Mouse (Mus musculus) kidney, embryonic 16.5 days (tissue): ENCODE data around the gene Thtpa. TPM values are rescaled to one million over a fixed set of nuclear protein-coding genes. Genes with fewer than 3 reads are reported as not detected.

Source experiments
- ATAC-seq: fragments of 200-750 bp; cut with Nextera tagmentation; 2 replicates; pipeline ENCODE4 v1.8.0; 2017; ENCODE audit warnings: moderate TSS enrichment; ENCODE audit not compliant: low FRiP score, low TSS enrichment
- H3K27ac ChIP-seq: fragments of 300-500 bp; sonication (generic); 2 replicates; pipeline ENCODE4 v1.5.1; 2014; ENCODE audit warnings: low read length
- H3K27me3 ChIP-seq: fragments of 300-500 bp; sonication (generic); 2 replicates; pipeline ENCODE4 v1.6.1; 2014; ENCODE audit warnings: low read length, control low read depth, mixed read lengths; ENCODE audit not compliant: insufficient read depth
- H3K36me3 ChIP-seq: fragments of 300-500 bp; sonication (generic); 2 replicates; pipeline ENCODE4 v1.6.1; 2014; ENCODE audit warnings: low read length, control low read depth, mixed read lengths; ENCODE audit not compliant: insufficient read depth
- H3K4me1 ChIP-seq: fragments of 300-500 bp; sonication (generic); 2 replicates; pipeline ENCODE4 v1.6.1; 2014; ENCODE audit warnings: low read length, control low read depth, mixed read lengths; ENCODE audit not compliant: insufficient read depth
- H3K4me2 ChIP-seq: fragments of 300-500 bp; sonication (generic); replicated peaks from 2 replicates; pipeline ENCODE4 v1.6.1; 2014; ENCODE audit warnings: low read depth, low read length
- H3K4me3 ChIP-seq: fragments of 300-500 bp; sonication (generic); 2 replicates; pipeline ENCODE4 v1.5.1; 2014; ENCODE audit warnings: mild to moderate bottlenecking, low read length
- H3K9ac ChIP-seq: fragments of 300-500 bp; sonication (generic); replicated peaks from 2 replicates; pipeline ENCODE4 v1.6.1; 2014; ENCODE audit warnings: low read length
- H3K9me3 ChIP-seq: fragments of 300-500 bp; sonication (generic); 2 replicates; pipeline ENCODE4 v1.6.1; 2016; ENCODE audit warnings: low read length, control low read depth
- WGBS: fragments of 180-500 bp; shearing (Covaris S2); extraction: QIAGEN DNeasy Blood & Tissue Kit; methylation state at CpG from one replicate; pipeline ENCODE4 v1.1.7; 2014; 5-methylcytosine and 5-hydroxymethylcytosine counted together
- polyA plus RNA-seq: library from polyadenylated mRNA; unstranded; fragments of >200 nt; fragmentation: Nextera tagmentation; extraction: Ambion mirVana; gene quantifications from 2 replicates; pipeline ENCODE4 v1.2.1, GENCODE M21; 2015

Thtpa gene
- polyA plus RNA-seq, 1 experiment from 2014 or later, result 28.9 TPM

DNA sequence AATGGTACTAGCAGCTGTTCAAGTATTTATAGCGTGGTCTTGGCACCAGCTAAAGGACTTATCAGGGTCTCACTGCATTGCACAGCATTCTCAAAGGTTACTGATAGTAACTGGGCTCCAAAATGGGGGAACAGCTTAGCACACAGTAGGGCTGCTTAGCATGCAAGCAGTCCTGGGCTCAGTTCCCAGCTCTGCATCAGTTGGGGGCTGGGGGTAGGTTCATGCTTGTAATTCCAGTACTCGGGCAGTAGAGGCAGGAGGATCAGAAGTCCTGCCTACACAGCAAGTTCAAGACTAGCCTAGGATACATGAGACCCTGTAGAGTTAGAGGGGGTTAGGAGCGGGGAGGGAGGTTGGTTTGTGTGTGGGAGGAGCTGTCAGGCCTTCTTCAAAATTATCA is 17.6 kb upstream of the Thtpa start:
- peaks cover 31% of the 10 kb centered on the region for H3K4me1 ChIP-seq
- ATAC-seq, result no peak
- H3K9ac ChIP-seq, result no peak overlapping the region
- 0 out of 2 replicates have a peak, but pooled peaks cover 4% of the 10 kb centered on the region for H3K36me3 ChIP-seq
- H3K9me3 ChIP-seq, result no peaks in the 10 kb centered on the region
- no peak overlapping the region for H3K27ac ChIP-seq
- H3K4me3 ChIP-seq, result no peak overlapping the region
- H3K27me3 ChIP-seq, result no peaks in the 10 kb centered on the region; the same call in 1 of the 2 replicates
- 58% methylated on average over 3 of the region's 3 CpGs for WGBS
- H3K4me2 ChIP-seq, result no peak overlapping the region

DNA sequence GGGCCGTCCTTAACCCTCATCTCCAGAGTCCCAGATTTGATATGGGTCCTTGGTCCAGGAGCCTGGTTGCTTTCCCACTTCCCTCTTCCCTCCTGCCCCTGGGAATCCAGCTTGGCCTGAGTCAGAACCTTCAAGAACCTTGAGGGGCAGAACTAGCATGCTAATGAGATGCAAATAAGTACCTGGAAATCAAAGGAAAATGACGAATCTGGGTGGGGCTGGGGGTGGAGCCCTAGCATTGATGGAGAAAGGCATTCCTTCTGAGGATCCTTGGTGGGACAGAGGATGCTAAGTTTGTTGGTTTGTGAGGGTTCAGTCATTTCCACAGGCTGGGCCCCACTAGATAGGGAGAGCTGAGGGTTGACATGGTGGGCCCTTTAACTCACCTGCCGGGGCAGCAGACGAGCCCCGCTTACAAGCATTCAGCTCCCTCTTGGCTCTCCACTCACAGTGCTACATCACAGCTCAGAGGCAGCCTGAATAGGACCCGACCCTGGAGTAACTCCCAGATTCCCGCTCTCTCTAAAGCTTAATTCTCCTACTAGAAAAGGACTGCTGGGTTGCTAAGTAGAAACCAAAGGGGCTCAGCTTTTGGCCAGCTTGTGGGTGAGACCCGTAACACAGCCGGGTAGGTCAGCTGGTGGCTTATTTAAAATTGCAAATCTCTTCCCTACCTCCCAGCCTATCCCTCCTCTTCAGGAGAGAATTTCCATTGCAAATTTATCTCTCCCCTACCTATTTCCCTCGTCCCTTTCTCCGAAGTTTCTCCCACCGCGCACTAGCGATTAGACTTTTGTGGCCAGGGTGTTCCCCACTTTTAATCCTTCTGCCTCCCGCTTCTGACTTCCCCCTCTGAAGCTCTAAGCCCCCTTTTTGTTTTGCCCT is 16.9 kb upstream of the Thtpa start:
- 28% methylated on average over 15 of the region's 15 CpGs for WGBS
- Histone ChIP-seq H3K4me2 (peak overlapping the region; percentile 44), H3K9ac (peak overlapping the region; percentile 37; the same call in 1 of the 2 replicates)

DNA sequence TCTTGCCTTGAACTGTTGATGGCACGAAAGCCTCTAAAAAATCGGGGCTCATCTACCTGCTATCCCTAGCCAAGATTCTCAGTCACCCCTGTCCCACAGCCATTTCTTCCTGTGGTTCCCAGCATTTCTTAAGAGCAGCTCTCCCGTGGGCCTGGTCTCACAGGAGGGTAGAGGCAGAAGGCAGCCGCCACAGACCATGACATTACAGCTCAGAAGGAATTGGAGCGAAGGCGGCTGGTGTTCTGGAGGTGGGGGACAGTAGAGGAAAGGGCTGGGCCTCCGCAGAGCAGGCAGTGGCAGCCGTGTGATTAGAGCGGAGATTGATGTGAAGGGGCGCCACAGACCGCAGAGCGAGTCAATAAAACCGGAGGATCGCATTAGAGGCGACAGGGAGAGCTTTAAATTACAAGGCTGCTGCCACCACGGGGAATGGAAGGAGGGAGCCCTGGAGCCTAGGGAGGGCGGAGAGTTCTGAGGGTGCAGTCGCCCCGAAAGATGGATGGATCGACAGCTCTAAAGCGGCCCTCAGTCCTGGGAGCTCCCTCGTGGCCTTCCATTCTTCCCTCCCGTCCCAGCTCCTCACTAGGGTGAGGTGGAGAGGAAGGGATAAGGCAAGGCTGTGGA is 16.1 kb upstream of the Thtpa start:
- peak; percentile 83 for ATAC-seq
- 5% methylated on average over 23 of the region's 23 CpGs for WGBS
- Histone ChIP-seq H3K4me3 (peak overlapping the region; percentile 28; the same call in 1 of the 2 replicates), H3K9ac (peak overlapping the region; percentile 37), H3K4me2 (peak overlapping the region; percentile 44), H3K36me3 (no peaks in the 10 kb centered on the region), H3K4me1 (peaks cover 23% of the 10 kb centered on the region), H3K9me3 (no peaks in the 10 kb centered on the region), H3K27me3 (no peaks in the 10 kb centered on the region), H3K27ac (peak overlapping the region; percentile 60)

More for the DNA sequence above, 16.9 kb upstream of the Thtpa start:
- ATAC-seq, result no peak
- H3K4me3 ChIP-seq, result peak overlapping the region; percentile 28; the same call in 1 of the 2 replicates
- 0 out of 2 replicates have a peak, but pooled peaks cover 4% of the 10 kb centered on the region for H3K36me3 ChIP-seq
- no peak overlapping the region for H3K27ac ChIP-seq
- no peaks in the 10 kb centered on the region; the same call in 1 of the 2 replicates for H3K27me3 ChIP-seq
- no peaks in the 10 kb centered on the region for H3K9me3 ChIP-seq
- peaks cover 23% of the 10 kb centered on the region for H3K4me1 ChIP-seq

DNA sequence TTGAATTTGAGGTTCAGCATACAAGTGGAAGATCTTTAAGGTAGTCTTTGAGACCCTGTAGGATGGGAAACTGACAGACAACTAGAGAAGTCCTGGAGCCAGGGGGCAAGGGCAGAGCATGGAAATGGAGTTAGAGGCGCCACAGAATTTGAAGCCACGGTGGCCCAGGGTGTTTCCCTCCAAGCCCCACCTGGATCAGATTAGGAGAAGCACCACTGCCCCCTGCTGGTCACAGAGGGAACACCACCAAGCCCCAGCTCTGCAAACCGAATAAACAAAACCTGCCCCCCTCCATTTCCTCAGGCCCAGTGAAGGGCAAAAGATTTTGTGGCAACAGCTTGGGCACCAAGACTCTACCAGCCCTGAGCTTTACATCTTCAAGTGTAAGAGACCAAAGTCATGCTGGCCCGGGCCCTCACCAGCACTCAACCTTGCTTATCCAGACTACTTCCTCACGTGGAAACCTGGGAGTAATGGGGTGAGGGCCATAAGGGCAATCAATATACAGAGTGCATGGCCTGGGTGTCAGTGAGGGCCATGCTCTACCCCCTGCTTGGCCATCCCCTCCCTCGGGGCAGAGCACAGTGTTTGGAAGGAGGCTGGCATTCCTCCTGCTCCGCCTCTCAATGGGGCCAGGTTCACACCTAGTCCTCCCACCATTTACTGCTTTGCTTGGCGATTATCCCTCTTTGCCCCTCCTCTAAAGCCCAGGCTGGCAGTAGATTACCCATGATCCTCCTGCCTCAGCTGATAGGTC is 15.2 kb upstream of the Thtpa start:
- H3K4me1 ChIP-seq, result peaks cover 23% of the 10 kb centered on the region
- H3K27me3 ChIP-seq, result no peaks in the 10 kb centered on the region
- H3K36me3 ChIP-seq, result no peaks in the 10 kb centered on the region
- peak; percentile 52 for ATAC-seq
- WGBS, result 20% methylated on average over 8 of the region's 8 CpGs
- H3K27ac ChIP-seq, result peak overlapping the region; percentile 60; the same call in 1 of the 2 replicates
- peak overlapping the region; percentile 37; the same call in 1 of the 2 replicates for H3K9ac ChIP-seq
- no peaks in the 10 kb centered on the region for H3K9me3 ChIP-seq
- no peak overlapping the region for H3K4me3 ChIP-seq
- H3K4me2 ChIP-seq, result peak overlapping the region; percentile 44

DNA sequence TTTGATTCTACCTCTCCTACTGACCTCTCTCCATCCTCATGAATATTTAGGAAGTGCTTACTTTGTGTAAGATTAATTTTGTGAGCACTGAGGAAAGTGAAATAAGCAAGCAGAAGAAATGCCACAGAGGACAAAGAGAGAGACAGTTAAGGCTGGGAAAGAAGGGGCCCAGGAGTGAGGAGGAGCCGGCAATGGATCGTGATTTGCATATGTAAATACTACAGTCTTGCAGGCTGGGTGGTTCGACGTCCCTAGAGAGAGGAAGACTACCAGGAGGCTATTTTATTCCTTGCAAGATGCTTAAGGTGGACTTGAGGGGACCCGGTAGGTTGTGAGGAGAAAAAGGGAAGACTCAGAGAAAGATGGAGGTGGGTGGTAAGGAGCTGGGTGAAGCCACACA is 13.5 kb upstream of the Thtpa start:
- ATAC-seq, result no peak
- Histone ChIP-seq H3K4me1 (peaks cover 32% of the 10 kb centered on the region), H3K27ac (no peak overlapping the region), H3K4me3 (no peak overlapping the region), H3K4me2 (no peak overlapping the region), H3K27me3 (no peaks in the 10 kb centered on the region), H3K9me3 (no peaks in the 10 kb centered on the region), H3K9ac (no peak overlapping the region), H3K36me3 (no peaks in the 10 kb centered on the region)
- WGBS, result 26% methylated on average over 5 of the region's 5 CpGs

DNA sequence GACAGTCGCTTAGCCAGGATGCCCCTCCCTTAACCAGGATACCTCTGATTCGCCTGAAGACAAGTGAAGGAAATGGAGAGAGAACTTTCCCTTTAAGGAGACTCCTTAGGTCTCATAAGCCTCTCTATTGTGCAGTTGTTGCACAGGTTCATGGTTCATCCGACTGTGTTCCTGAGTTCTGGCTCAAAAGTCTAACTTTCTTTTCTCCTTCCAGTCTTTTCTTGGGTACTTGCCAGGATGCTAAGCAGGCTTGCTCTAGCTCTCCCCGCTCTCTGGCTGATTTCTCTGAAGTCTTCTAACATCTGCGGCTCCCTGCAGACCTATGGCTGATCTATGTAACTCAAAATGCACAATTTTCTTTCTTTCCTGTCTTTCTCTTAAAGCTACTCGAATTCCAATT is 11.1 kb upstream of the Thtpa start:
- ATAC-seq, result no peak
- H3K27me3 ChIP-seq, result no peaks in the 10 kb centered on the region
- peaks cover 24% of the 10 kb centered on the region for H3K4me1 ChIP-seq
- no peak overlapping the region for H3K27ac ChIP-seq
- no peaks in the 10 kb centered on the region for H3K9me3 ChIP-seq
- no peak overlapping the region for H3K4me2 ChIP-seq
- 73% methylated on average over 6 of the region's 6 CpGs for WGBS
- H3K9ac ChIP-seq, result no peak overlapping the region
- no peaks in the 10 kb centered on the region for H3K36me3 ChIP-seq
- H3K4me3 ChIP-seq, result no peak overlapping the region

DNA sequence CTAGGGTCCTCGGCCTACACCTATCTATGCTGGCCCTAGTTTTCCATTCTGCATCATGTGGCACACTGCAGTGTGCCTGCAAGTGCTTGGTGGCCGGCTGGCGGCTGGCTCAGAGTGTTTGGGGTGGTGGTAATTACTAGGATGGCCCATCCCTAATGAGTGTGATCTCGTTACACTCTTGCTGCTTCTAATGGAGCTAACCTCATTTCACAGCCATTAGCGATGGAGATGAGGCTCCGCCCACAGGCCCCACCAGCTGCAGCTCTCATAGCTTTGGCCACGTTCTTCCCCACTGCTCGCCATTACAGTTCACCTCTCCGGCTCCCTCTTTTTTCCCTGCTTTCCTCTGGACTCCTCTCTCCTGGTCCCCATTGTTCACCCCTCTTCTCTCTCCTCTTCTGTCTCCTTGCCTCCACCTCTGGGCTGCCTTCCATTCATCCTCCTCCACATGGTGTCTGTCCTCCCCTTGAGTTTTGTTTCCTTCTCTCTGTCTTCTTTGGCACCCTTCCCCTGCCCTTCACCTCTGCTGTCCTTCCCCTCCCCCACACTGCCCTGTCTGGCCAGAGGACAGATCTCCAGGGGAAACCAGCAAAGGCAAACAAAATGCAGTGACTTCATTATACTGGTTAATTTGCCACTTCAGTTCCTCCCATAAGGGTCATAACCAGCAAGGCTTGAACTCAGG is 9.1 kb upstream of the Thtpa start:
- Histone ChIP-seq H3K36me3 (no peaks in the 10 kb centered on the region), H3K27ac (no peak overlapping the region), H3K4me3 (no peak overlapping the region), H3K27me3 (no peaks in the 10 kb centered on the region), H3K9ac (no peak overlapping the region), H3K4me1 (peaks cover 9% of the 10 kb centered on the region; the same call in 1 of the 2 replicates), H3K9me3 (no peaks in the 10 kb centered on the region), H3K4me2 (no peak overlapping the region)
- ATAC-seq, result peak; percentile 17; the same call in 1 of the 2 replicates
- WGBS, result 40% methylated on average over 9 of the region's 9 CpGs

DNA sequence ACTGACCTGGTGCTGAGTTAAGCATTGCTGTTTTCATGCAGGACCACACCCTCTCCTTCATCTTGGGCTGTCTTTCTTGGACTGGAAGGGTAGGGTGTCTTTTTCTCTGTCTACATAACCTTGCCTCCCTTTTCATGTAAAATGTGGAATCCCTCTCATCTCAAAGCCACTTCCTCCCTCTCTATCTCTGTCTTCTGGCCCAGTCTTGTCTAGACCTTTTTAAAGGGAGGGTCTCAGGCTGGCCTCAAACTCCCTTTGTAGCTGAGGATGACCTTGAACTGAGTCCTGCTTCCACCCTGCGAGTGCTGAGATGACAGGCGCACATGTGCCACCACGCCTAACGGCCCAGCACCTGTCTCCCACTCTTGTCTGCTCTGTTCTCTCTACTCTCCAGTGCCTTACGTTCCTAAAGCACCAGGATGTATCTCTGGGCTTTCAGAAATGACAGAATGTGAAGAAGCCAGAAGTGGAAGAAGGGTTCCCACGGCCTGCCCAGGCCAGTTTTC is 8.5 kb upstream of the Thtpa start:
- Histone ChIP-seq H3K9ac (no peak overlapping the region), H3K36me3 (no peaks in the 10 kb centered on the region), H3K27ac (no peak overlapping the region), H3K4me2 (no peak overlapping the region), H3K4me3 (no peak overlapping the region), H3K9me3 (no peaks in the 10 kb centered on the region), H3K4me1 (peaks cover 13% of the 10 kb centered on the region), H3K27me3 (no peaks in the 10 kb centered on the region)
- ATAC-seq, result no peak
- WGBS, result 83% methylated on average over 6 of the region's 6 CpGs
